Mouse (Mus musculus): ENCODE results near the gene Sult2b1. TPM values are rescaled to one million over a fixed set of nuclear protein-coding genes. Genes with fewer than 3 reads are reported as not detected.

The Sult2b1 gene
- polyA plus RNA-seq, 1 experiment from 2014 or later, result 0.68 TPM

GRCm38 (mm10) chr7:45685811-45686210 lies 98.7 kb downstream of the Sult2b1 start:
- Histone ChIP-seq H3K4me2 (no peak overlapping the region), H3K27me3 (peaks cover 5% of the 10 kb centered on the region; the same call in 1 of the 2 replicates), H3K4me3 (replicated peaks) (no peak overlapping the region), H3K4me1 (replicated peaks) (peaks cover 31% of the 10 kb centered on the region), H3K9me3 (replicated peaks) (no peaks in the 10 kb centered on the region), H3K27ac (no peak overlapping the region), H3K36me3 (no peaks in the 10 kb centered on the region), H3K9ac (no peak overlapping the region)
- 51% methylated on average over 10 of the region's 10 CpGs for WGBS (ENCODE audit: insufficient replicate concordance)
- no peak for ATAC-seq (ENCODE audit: low read depth)
- no peak for DNase-seq

- H3K27me3 ChIP-seq, result peaks cover 5% of the 10 kb centered on the region; the same call in 1 of the 2 replicates
- WGBS (ENCODE audit: insufficient replicate concordance), result 66% methylated on average over 7 of the region's 7 CpGs
- ATAC-seq (ENCODE audit: low read depth) (no peak), DNase-seq (no peak)
- peaks cover 22% of the 10 kb centered on the region for H3K4me1 ChIP-seq (replicated peaks)
- no peak within 1 kb of the TSS for H3K4me3 ChIP-seq (replicated peaks)
- H3K27ac ChIP-seq, result no peak within 1 kb of the TSS
- H3K36me3 ChIP-seq, result no peaks in the 10 kb centered on the region
- no peak within 1 kb of the TSS for H3K4me2 ChIP-seq
- H3K9ac ChIP-seq, result no peak within 1 kb of the TSS
- H3K9me3 ChIP-seq (replicated peaks), result no peaks in the 10 kb centered on the region
These were observed 100.9 kb downstream of the Sult2b1 start, which contains the start of gene Ntn5 for GRCm38 (mm10) chr7:45683396-45684050. Ntn5 (plus strand) TSS chr7:45684022.

GRCm38 (mm10) chr7:45682144-45683126 lies 102.0 kb downstream of the Sult2b1 start:
- H3K27me3 ChIP-seq, result peaks cover 5% of the 10 kb centered on the region; the same call in 1 of the 2 replicates
- H3K4me3 ChIP-seq (replicated peaks), result no peak overlapping the region
- ATAC-seq (ENCODE audit: low read depth), result peak; percentile 54
- peak overlapping the region; percentile 44; the same call in 1 of the 2 replicates for H3K9ac ChIP-seq
- no peaks in the 10 kb centered on the region for H3K9me3 ChIP-seq (replicated peaks)
- WGBS (ENCODE audit: insufficient replicate concordance), result 24% methylated on average over 14 of the region's 14 CpGs
- H3K4me2 ChIP-seq, result peak overlapping the region; percentile 37
- DNase-seq, result peak; percentile 54
- H3K27ac ChIP-seq, result no peak overlapping the region
- peaks cover 22% of the 10 kb centered on the region for H3K4me1 ChIP-seq (replicated peaks)
- H3K36me3 ChIP-seq, result no peaks in the 10 kb centered on the region

GRCm38 (mm10) chr7:45681046-45681736 lies 103.3 kb downstream of the Sult2b1 start:
- Histone ChIP-seq H3K4me2 (no peak overlapping the region), H3K36me3 (no peaks in the 10 kb centered on the region), H3K4me1 (replicated peaks) (peaks cover 22% of the 10 kb centered on the region), H3K27ac (no peak overlapping the region), H3K9me3 (replicated peaks) (no peaks in the 10 kb centered on the region), H3K27me3 (0 out of 2 replicates have a peak, but pooled peaks cover 5% of the 10 kb centered on the region), H3K4me3 (replicated peaks) (no peak overlapping the region), H3K9ac (no peak overlapping the region)
- DNase-seq (no peak), ATAC-seq (ENCODE audit: low read depth) (no peak)
- WGBS (ENCODE audit: insufficient replicate concordance), result 46% methylated on average over 8 of the region's 8 CpGs

Other genes starting within 250 kb of the Sult2b1 start
- gene Hsd17b14, start 229.8 kb downstream of the Sult2b1 start, polyA plus RNA-seq (2015; fragmentation: Nextera tagmentation; extraction: Ambion mirVana), result 1.3 and 1.9 TPM in 2 replicates
- 44.1 and 45.4 TPM in 2 replicates for gene Bcat2, start 214.5 kb downstream of the Sult2b1 start, polyA plus RNA-seq (2015; fragmentation: Nextera tagmentation; extraction: Ambion mirVana)
- gene Fgf21, start 169.2 kb downstream of the Sult2b1 start, polyA plus RNA-seq (2015; fragmentation: Nextera tagmentation; extraction: Ambion mirVana), result not detected in 2 replicates
- not detected in 2 replicates for gene Fut1, start 167.4 kb downstream of the Sult2b1 start, polyA plus RNA-seq (2015; fragmentation: Nextera tagmentation; extraction: Ambion mirVana)
- gene Izumo1, start 162.9 kb downstream of the Sult2b1 start, polyA plus RNA-seq (2015; fragmentation: Nextera tagmentation; extraction: Ambion mirVana), result 0.10 TPM in 1 of 2 replicates, not detected in the other
- 2.4 and 2.5 TPM in 2 replicates for gene Rasip1, start 157.2 kb downstream of the Sult2b1 start, polyA plus RNA-seq (2015; fragmentation: Nextera tagmentation; extraction: Ambion mirVana)
- 0.46 and 0.51 TPM in 2 replicates for gene Mamstr, start 144.7 kb downstream of the Sult2b1 start, polyA plus RNA-seq (2015; fragmentation: Nextera tagmentation; extraction: Ambion mirVana)
- 0.05 and 0.06 TPM in 2 replicates for gene Fut2, start 118.3 kb downstream of the Sult2b1 start, polyA plus RNA-seq (2015; fragmentation: Nextera tagmentation; extraction: Ambion mirVana)
- gene Ntn5, start 100.6 kb downstream of the Sult2b1 start, polyA plus RNA-seq (2015; fragmentation: Nextera tagmentation; extraction: Ambion mirVana), result not detected in 2 replicates
- 0.07 TPM in 1 of 2 replicates, not detected in the other for gene Sec1, start 90.3 kb downstream of the Sult2b1 start, polyA plus RNA-seq (2015; fragmentation: Nextera tagmentation; extraction: Ambion mirVana)
- 0.34 and 0.44 TPM in 2 replicates for gene Car11, start 84.8 kb downstream of the Sult2b1 start, polyA plus RNA-seq (2015; fragmentation: Nextera tagmentation; extraction: Ambion mirVana)
- 0.43 and 0.64 TPM in 2 replicates for gene Dbp, start 79.6 kb downstream of the Sult2b1 start, polyA plus RNA-seq (2015; fragmentation: Nextera tagmentation; extraction: Ambion mirVana)
- 761 and 840 TPM in 2 replicates for gene Rpl18, start 69.2 kb downstream of the Sult2b1 start, polyA plus RNA-seq (2015; fragmentation: Nextera tagmentation; extraction: Ambion mirVana)
- 11.4 and 11.7 TPM in 2 replicates for gene Sphk2, start 66.7 kb downstream of the Sult2b1 start, polyA plus RNA-seq (2015; fragmentation: Nextera tagmentation; extraction: Ambion mirVana)
- 0.37 and 0.47 TPM in 2 replicates for gene Fam83e, start 63.5 kb downstream of the Sult2b1 start, polyA plus RNA-seq (2015; fragmentation: Nextera tagmentation; extraction: Ambion mirVana)
- gene Spaca4, start 58.9 kb downstream of the Sult2b1 start, polyA plus RNA-seq (2015; fragmentation: Nextera tagmentation; extraction: Ambion mirVana), result not detected in 2 replicates
- not detected in 2 replicates for gene Lmtk3, start 931 bp downstream of the Sult2b1 start, polyA plus RNA-seq (2015; fragmentation: Nextera tagmentation; extraction: Ambion mirVana)
- gene Cyth2, start 29.9 kb upstream of the Sult2b1 start, polyA plus RNA-seq (2015; fragmentation: Nextera tagmentation; extraction: Ambion mirVana), result 36.1 and 36.6 TPM in 2 replicates
- 0.12 and 0.23 TPM in 2 replicates for gene Kcnj14, start 40.1 kb upstream of the Sult2b1 start, polyA plus RNA-seq (2015; fragmentation: Nextera tagmentation; extraction: Ambion mirVana)
- 48.4 and 49.2 TPM in 2 replicates for gene Grwd1, start 46.3 kb upstream of the Sult2b1 start, polyA plus RNA-seq (2015; fragmentation: Nextera tagmentation; extraction: Ambion mirVana)
- 22.9 and 23.8 TPM in 2 replicates for gene Kdelr1, start 88.1 kb upstream of the Sult2b1 start, polyA plus RNA-seq (2015; fragmentation: Nextera tagmentation; extraction: Ambion mirVana)
- 0.07 TPM in 2 replicates for gene Grin2d, start 93.7 kb upstream of the Sult2b1 start, polyA plus RNA-seq (2015; fragmentation: Nextera tagmentation; extraction: Ambion mirVana)
- gene Syngr4, start 112.0 kb upstream of the Sult2b1 start, polyA plus RNA-seq (2015; fragmentation: Nextera tagmentation; extraction: Ambion mirVana), result 0.76 and 0.86 TPM in 2 replicates
- gene Tmem143, start 112.3 kb upstream of the Sult2b1 start, polyA plus RNA-seq (2015; fragmentation: Nextera tagmentation; extraction: Ambion mirVana), result 3.6 and 3.8 TPM in 2 replicates
- gene Emp3, start 136.7 kb upstream of the Sult2b1 start, polyA plus RNA-seq (2015; fragmentation: Nextera tagmentation; extraction: Ambion mirVana), result 49.0 and 61.6 TPM in 2 replicates
- gene Ccdc114, start 139.4 kb upstream of the Sult2b1 start, polyA plus RNA-seq (2015; fragmentation: Nextera tagmentation; extraction: Ambion mirVana), result 1.2 and 1.5 TPM in 2 replicates
- 4.5 and 4.8 TPM in 2 replicates for gene Abcc6, start 245.6 kb upstream of the Sult2b1 start, polyA plus RNA-seq (2015; fragmentation: Nextera tagmentation; extraction: Ambion mirVana)
- 30.8 and 34.2 TPM in 2 replicates for gene Nomo1, start 249.0 kb upstream of the Sult2b1 start, polyA plus RNA-seq (2015; fragmentation: Nextera tagmentation; extraction: Ambion mirVana)